Mouse (Mus musculus) forebrain, embryonic 15.5 days (tissue): ENCODE measurements at regions not wholly inside any gene's neighbourhood (a gene's known extent, or its start where the extent isn't known, plus 50 kb on each side); places are given as distances from the start of the nearest gene placed in this dataset.
A peak's percentile ranks its signal among the peaks of the same experiment; 100 is the strongest.

Source experiments
- ATAC-seq: fragments of 200-750 bp; cut with Nextera tagmentation; replicated peaks from 2 replicates; pipeline ENCODE4 v1.8.0; 2017; ENCODE audit warnings: mild to moderate bottlenecking, moderate TSS enrichment, moderate library complexity
- H3K27ac ChIP-seq: fragments of 300-500 bp; sonication (generic); replicated peaks from 2 replicates; pipeline ENCODE4 v1.5.1; 2015; ENCODE audit warnings: mild to moderate bottlenecking, inconsistent platforms
- H3K27me3 ChIP-seq: fragments of 300-500 bp; sonication (generic); 2 replicates; pipeline ENCODE4 v1.6.1; 2015; ENCODE audit warnings: inconsistent platforms
- H3K36me3 ChIP-seq: fragments of 300-500 bp; sonication (generic); 2 replicates; pipeline ENCODE4 v1.6.1; 2015; ENCODE audit warnings: mild to moderate bottlenecking, inconsistent platforms
- H3K4me1 ChIP-seq: fragments of 300-500 bp; sonication (generic); 2 replicates; pipeline ENCODE4 v1.6.1; 2015; ENCODE audit warnings: inconsistent platforms
- H3K4me2 ChIP-seq: fragments of 300-500 bp; sonication (generic); replicated peaks from 2 replicates; pipeline ENCODE4 v1.6.1; 2015; ENCODE audit warnings: mild to moderate bottlenecking, inconsistent platforms
- H3K4me3 ChIP-seq: fragments of 300-500 bp; sonication (generic); 2 replicates; pipeline ENCODE4 v1.5.1; 2015; ENCODE audit warnings: mild to moderate bottlenecking, inconsistent platforms
- H3K9ac ChIP-seq: fragments of 300-500 bp; sonication (generic); replicated peaks from 2 replicates; pipeline ENCODE4 v1.6.1; 2015; ENCODE audit warnings: mild to moderate bottlenecking, inconsistent platforms
- H3K9me3 ChIP-seq: fragments of 300-500 bp; sonication (generic); 2 replicates; pipeline ENCODE4 v1.6.1; 2016; ENCODE audit warnings: inconsistent platforms
- WGBS: fragments of 180-500 bp; shearing (Covaris S2); methylation state at CpG from one replicate; pipeline ENCODE4 v1.1.7; 2015; ENCODE audit warnings: mixed read lengths; 5-methylcytosine and 5-hydroxymethylcytosine counted together

GRCm38 (mm10) chr12:58643843-58644242, 368.0 kb downstream of the Sec23a start:
- no peak overlapping the region for H3K4me3 ChIP-seq
- no peak overlapping the region for H3K9ac ChIP-seq
- no peak for ATAC-seq
- no peak overlapping the region for H3K27ac ChIP-seq
- H3K9me3 ChIP-seq: no peaks in the 10 kb centered on the region
- 79% methylated on average over 3 of the region's 3 CpGs for WGBS
- no peaks in the 10 kb centered on the region for H3K36me3 ChIP-seq
- H3K27me3 ChIP-seq: no peaks in the 10 kb centered on the region
- H3K4me2 ChIP-seq: no peak overlapping the region
- H3K4me1 ChIP-seq: no peaks in the 10 kb centered on the region

GRCm38 (mm10) chr12:58639478-58639877, 370.4 kb upstream of the Clec14a start:
- Histone ChIP-seq H3K36me3 (no peaks in the 10 kb centered on the region), H3K4me1 (no peaks in the 10 kb centered on the region), H3K4me3 (no peak overlapping the region), H3K9me3 (no peaks in the 10 kb centered on the region), H3K9ac (no peak overlapping the region), H3K27me3 (no peaks in the 10 kb centered on the region), H3K27ac (no peak overlapping the region), H3K4me2 (no peak overlapping the region)
- WGBS: 60% methylated on average over 1 of the region's 1 CpGs
- ATAC-seq: no peak

DNA sequence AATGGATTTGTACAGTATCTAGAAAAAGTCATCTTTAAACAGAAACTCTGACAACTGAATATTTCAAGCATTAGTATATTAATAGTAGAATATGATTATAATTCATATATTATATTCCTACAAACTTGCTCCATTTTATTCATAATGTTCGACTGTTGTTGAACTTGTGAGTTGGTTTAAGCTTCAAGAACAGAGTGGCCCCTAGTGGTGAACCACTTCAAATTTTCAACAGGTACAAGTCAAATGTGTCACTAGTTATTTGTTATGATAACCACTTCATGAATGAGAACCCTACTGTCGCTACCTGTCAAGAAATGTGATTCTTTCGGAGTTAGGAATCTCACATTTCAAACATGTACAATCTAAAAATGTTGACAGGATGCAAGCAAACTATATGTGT, 369.2 kb upstream of the Clec14a start:
- no peak overlapping the region for H3K4me3 ChIP-seq
- H3K9ac ChIP-seq: no peak overlapping the region
- no peak overlapping the region for H3K4me2 ChIP-seq
- no peaks in the 10 kb centered on the region for H3K9me3 ChIP-seq
- H3K27me3 ChIP-seq: no peaks in the 10 kb centered on the region
- ATAC-seq: no peak
- H3K4me1 ChIP-seq: no peaks in the 10 kb centered on the region
- H3K27ac ChIP-seq: no peak overlapping the region
- H3K36me3 ChIP-seq: no peaks in the 10 kb centered on the region
- 76% methylated on average over 3 of the region's 3 CpGs for WGBS

DNA sequence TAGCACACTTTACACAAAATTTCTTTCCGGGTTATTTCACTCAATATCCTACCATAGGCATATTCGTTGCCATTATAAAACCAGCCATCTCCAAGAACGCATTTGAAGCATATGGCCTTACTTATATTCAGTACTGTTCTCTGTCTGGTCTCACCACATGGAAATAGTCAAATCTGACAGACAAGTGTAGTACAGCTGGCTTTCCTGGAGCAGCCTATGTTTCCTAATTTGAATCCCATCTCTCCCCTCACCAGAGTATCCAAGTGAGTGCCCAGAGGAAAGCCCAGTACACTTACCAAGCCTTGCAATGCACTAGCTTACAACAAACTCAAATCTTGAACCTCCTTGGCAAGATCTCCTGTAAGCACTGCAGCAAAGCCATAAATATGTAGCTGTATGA, 363.4 kb upstream of the Clec14a start:
- WGBS: 76% methylated on average over 3 of the region's 3 CpGs
- H3K4me3 ChIP-seq: no peak overlapping the region
- H3K9ac ChIP-seq: no peak overlapping the region
- H3K27me3 ChIP-seq: no peaks in the 10 kb centered on the region
- no peaks in the 10 kb centered on the region for H3K36me3 ChIP-seq
- no peak overlapping the region for H3K4me2 ChIP-seq
- 0 out of 2 replicates have a peak overlapping the region, but pooled peaks have one; percentile 43 for H3K27ac ChIP-seq
- no peaks in the 10 kb centered on the region for H3K4me1 ChIP-seq
- no peaks in the 10 kb centered on the region for H3K9me3 ChIP-seq
- ATAC-seq: peak; percentile 79

GRCm38 (mm10) chr12:58628817-58629216, 359.7 kb upstream of the Clec14a start:
- H3K9ac ChIP-seq: no peak overlapping the region
- H3K27ac ChIP-seq: no peak overlapping the region
- no peak overlapping the region for H3K4me3 ChIP-seq
- H3K27me3 ChIP-seq: no peaks in the 10 kb centered on the region
- no peak overlapping the region for H3K4me2 ChIP-seq
- ATAC-seq: no peak
- H3K36me3 ChIP-seq: no peaks in the 10 kb centered on the region
- WGBS: 66% methylated on average over 5 of the region's 5 CpGs
- H3K4me1 ChIP-seq: no peaks in the 10 kb centered on the region
- H3K9me3 ChIP-seq: no peaks in the 10 kb centered on the region

DNA sequence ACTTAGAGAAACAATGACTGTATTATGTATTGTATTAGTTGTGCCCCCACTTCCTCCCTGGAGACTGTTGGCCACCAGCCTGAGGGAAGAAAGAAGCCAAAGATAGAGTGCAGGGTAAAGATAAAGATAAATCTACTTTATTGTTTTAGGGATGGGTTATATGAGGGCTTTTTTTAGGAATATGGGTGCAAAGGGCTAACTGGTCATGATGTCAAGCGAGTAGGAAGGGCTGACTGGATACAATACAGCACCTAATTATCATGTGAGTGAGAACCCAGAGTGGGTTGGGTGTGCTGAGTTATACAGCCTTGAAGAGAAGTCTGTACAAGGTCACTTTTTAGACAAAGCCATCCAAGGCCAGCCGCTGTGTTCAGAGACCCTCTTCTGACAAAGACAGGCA, 356.1 kb upstream of the Clec14a start:
- 77% methylated on average over 2 of the region's 2 CpGs for WGBS
- Histone ChIP-seq H3K4me1 (no peaks in the 10 kb centered on the region), H3K27ac (no peak overlapping the region), H3K27me3 (no peaks in the 10 kb centered on the region), H3K36me3 (no peaks in the 10 kb centered on the region), H3K4me2 (no peak overlapping the region), H3K9me3 (no peaks in the 10 kb centered on the region), H3K9ac (no peak overlapping the region), H3K4me3 (no peak overlapping the region)
- ATAC-seq: no peak

DNA sequence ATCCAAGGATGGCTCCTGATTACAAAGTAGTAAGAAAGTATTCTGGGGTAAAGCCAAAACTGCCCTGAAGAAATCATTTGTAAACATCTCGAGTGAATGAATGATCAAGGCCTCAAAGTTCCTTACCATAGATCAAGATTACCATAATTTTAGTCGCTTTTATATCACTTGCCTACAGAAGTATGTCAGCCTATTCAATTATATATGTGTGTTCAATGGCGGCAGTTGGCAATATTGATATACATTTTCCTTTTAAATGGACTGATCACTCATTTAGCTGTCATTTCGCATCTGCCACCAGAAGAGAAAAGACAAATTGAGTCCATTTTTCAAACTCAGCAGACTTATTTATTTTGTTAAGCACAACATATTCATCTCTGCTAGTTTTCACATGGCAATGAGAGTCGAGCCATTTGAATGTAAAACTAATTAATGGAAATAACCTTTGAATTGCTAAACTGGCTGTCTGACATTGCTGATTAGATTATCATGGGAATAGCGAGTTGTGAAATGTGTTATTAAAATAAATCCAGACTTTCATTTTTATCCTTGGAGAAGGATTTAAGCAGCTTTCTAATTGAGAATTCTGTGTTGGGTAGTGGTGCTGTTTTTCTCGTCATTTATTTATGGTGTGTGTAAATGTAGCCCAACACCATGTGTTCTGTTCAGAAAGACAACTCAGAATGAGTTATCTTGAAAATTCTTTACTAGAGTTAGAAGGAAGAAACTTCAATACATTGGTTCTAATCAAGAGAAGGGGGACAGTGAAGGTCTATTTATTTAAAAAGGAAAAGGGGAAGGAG, 350.6 kb upstream of the Clec14a start:
- 58% methylated on average over 7 of the region's 7 CpGs for WGBS
- Histone ChIP-seq H3K36me3 (no peaks in the 10 kb centered on the region), H3K4me2 (no peak overlapping the region), H3K27ac (no peak overlapping the region), H3K4me3 (no peak overlapping the region), H3K9ac (no peak overlapping the region), H3K27me3 (no peaks in the 10 kb centered on the region), H3K9me3 (no peaks in the 10 kb centered on the region), H3K4me1 (peaks cover 5% of the 10 kb centered on the region; the same call in 1 of the 2 replicates)
- ATAC-seq: peak; percentile 80

DNA sequence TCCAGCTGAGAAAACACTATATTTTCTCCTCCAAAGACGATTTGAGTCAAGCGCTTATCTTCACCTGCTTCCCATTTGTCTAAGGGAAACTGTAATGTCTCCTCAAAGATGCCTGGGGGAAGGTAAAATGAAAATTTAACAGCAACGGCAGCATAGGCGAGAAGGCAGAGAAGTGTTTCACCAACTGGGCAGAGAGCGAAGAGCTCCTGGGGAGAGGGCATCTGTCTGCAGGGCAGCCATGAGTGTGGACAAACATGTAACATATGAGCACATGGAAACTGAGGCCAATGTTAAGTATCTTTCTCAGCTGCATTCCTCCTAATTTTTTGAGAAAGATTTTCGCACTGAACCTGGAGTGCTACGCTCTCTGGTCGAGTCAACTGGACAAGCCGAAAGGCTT, 325.7 kb upstream of the Clec14a start:
- 88% methylated on average over 9 of the region's 9 CpGs for WGBS
- ATAC-seq: no peak

DNA sequence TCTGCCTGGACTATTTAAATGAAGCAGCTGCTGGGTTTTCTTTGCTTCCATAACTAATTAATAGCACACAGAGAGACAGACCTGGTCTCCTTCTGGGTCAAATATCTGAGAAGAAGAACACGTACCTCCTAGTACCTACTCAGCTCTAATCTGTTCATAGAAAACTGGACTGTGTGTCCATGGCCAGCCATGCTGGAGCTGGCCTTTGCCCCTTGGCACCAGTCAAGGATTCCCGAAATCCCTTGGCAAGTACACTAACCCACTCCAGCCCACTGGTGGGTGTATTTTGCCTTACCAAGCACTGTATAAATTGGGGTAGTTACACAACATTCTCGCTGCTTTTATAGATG, 322.4 kb upstream of the Clec14a start:
- 57% methylated on average over 3 of the region's 3 CpGs for WGBS
- no peak overlapping the region for H3K9ac ChIP-seq
- ATAC-seq: peak; percentile 66; the same call in 1 of the 2 replicates
- H3K4me1 ChIP-seq: peaks cover 10% of the 10 kb centered on the region
- no peak overlapping the region for H3K4me2 ChIP-seq
- H3K36me3 ChIP-seq: no peaks in the 10 kb centered on the region
- H3K27me3 ChIP-seq: no peaks in the 10 kb centered on the region
- H3K9me3 ChIP-seq: no peaks in the 10 kb centered on the region
- H3K27ac ChIP-seq: 0 out of 2 replicates have a peak overlapping the region, but pooled peaks have one; percentile 6
- H3K4me3 ChIP-seq: no peak overlapping the region

More for the DNA sequence above, 325.7 kb upstream of the Clec14a start:
- Histone ChIP-seq H3K9me3 (no peaks in the 10 kb centered on the region), H3K27me3 (no peaks in the 10 kb centered on the region), H3K4me2 (no peak overlapping the region), H3K27ac (no peak overlapping the region), H3K9ac (no peak overlapping the region), H3K4me1 (peaks cover 10% of the 10 kb centered on the region), H3K36me3 (no peaks in the 10 kb centered on the region), H3K4me3 (no peak overlapping the region)

DNA sequence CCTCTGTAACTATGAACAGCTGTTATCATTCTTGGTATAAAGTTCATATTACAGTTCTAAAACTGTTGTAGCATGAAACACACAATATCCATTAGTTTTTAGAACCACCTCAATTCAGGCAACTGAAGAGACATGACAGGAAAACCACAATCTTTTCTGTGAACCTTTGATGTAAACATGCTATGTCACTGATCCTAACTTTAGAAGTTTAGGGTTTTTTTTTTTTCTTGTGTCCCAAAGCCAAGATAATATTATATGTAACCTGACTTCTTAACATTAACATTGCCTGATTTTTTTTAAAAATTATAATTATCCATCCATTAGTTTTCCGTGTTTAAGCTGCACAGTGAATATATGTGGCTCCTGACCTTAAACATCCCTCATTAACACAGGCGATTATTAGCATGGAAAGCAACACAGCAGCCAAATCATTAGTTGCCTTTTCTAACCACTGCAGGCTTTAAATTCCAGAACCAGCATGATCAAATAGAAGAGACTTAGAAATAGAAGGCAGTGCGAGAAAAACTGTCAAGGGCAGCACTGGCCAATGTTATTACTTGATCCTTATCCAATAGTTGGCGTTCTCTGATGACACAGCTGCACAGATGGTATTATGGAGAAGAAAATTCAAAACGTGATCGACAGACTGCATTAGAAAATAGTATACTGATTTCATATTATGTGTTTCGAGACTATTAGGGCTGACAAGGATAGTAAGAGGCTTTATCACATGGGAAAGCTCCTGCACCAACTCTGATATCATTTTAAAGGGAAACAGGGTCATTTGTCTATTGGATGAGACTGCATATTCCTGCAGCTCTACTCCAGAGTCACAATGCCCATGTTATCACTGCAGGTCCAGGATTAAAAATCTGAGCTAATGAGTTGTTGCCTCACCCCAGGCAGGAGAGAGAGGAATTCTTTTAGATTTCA, 321.7 kb upstream of the Clec14a start:
- Histone ChIP-seq H3K36me3 (no peaks in the 10 kb centered on the region), H3K27me3 (no peaks in the 10 kb centered on the region), H3K9ac (no peak overlapping the region), H3K27ac (0 out of 2 replicates have a peak overlapping the region, but pooled peaks have one; percentile 6), H3K9me3 (no peaks in the 10 kb centered on the region), H3K4me1 (peaks cover 10% of the 10 kb centered on the region), H3K4me3 (no peak overlapping the region), H3K4me2 (no peak overlapping the region)
- 40% methylated on average over 7 of the region's 7 CpGs for WGBS
- peak; percentile 53; the same call in 1 of the 2 replicates for ATAC-seq

DNA sequence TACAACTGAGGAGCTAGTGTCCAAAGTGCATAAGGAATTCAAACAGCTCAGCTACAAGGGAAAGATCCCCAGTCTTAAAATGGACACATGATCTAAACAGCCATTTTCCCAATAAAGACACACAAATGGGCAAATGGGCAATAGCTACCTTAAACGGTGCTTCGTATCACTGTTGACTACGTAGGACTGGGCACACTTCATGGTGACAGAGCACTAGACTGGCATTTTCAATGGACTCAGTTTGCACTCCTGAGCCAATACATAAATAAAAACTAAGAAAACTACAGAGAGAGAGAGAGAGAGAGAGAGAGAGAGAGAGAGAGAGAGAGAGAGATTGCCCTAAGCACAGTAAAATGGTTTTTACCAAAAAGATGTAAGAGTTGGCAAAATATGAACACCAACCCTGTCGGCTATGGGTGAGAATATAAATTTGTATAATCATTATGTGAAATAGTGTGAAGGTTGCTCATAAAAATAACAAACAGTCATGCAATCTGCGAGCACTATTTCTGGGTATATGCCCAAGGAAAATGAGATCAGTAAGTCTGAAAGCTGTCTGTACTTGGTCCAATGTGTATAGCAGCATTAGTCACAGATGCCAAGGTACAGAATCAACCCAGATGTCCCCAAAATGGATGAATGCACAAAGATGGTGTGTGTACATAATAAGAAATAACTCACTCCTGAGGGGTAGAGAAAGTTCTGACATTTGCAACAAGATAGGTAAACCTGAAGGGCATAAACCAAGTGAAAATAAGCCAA, 312.9 kb upstream of the Clec14a start:
- H3K9me3 ChIP-seq: no peaks in the 10 kb centered on the region
- ATAC-seq: peak; percentile 92
- no peak overlapping the region for H3K4me3 ChIP-seq
- WGBS: 71% methylated on average over 5 of the region's 5 CpGs
- H3K36me3 ChIP-seq: no peaks in the 10 kb centered on the region
- no peak overlapping the region for H3K4me2 ChIP-seq
- no peak overlapping the region for H3K27ac ChIP-seq
- H3K9ac ChIP-seq: no peak overlapping the region
- H3K27me3 ChIP-seq: no peaks in the 10 kb centered on the region
- H3K4me1 ChIP-seq: no peaks in the 10 kb centered on the region

- 98% methylated on average over 1 of the region's 1 CpGs for WGBS
- no peak overlapping the region for H3K4me3 ChIP-seq
- ATAC-seq: no peak
- H3K9ac ChIP-seq: no peak overlapping the region
- no peak overlapping the region for H3K4me2 ChIP-seq
- H3K27ac ChIP-seq: no peak overlapping the region
- H3K36me3 ChIP-seq: no peaks in the 10 kb centered on the region
- no peaks in the 10 kb centered on the region for H3K9me3 ChIP-seq
- H3K4me1 ChIP-seq: no peaks in the 10 kb centered on the region
- H3K27me3 ChIP-seq: no peaks in the 10 kb centered on the region
Observed at GRCm38 (mm10) chr12:58569056-58569455, 300.0 kb upstream of the Clec14a start.
